Mouse (Mus musculus) heart, adult 2 months (tissue): ENCODE measurements around the gene Kdm7a.

Experiments used
- CTCF ChIP-seq: fragments of 200-600 bp; IDR thresholded peaks from 2 replicates; pipeline ENCODE4 v1.8.1; 2022; ENCODE audit warnings: antibody characterized with exemption, mild to moderate bottlenecking, moderate library complexity
- EP300 ChIP-seq: fragments of 200-500 bp; IDR thresholded peaks from 2 replicates; pipeline ENCODE4 v1.6.1; 2011; ENCODE audit warnings: low read depth, low read length, control low read depth; ENCODE audit not compliant: insufficient read depth
- POLR2A ChIP-seq: fragments of 200-500 bp; IDR thresholded peaks from 2 replicates; pipeline ENCODE4 v1.6.1; 2011; ENCODE audit warnings: mild to moderate bottlenecking, low read depth, low read length, control low read depth; ENCODE audit not compliant: insufficient read depth

DNA sequence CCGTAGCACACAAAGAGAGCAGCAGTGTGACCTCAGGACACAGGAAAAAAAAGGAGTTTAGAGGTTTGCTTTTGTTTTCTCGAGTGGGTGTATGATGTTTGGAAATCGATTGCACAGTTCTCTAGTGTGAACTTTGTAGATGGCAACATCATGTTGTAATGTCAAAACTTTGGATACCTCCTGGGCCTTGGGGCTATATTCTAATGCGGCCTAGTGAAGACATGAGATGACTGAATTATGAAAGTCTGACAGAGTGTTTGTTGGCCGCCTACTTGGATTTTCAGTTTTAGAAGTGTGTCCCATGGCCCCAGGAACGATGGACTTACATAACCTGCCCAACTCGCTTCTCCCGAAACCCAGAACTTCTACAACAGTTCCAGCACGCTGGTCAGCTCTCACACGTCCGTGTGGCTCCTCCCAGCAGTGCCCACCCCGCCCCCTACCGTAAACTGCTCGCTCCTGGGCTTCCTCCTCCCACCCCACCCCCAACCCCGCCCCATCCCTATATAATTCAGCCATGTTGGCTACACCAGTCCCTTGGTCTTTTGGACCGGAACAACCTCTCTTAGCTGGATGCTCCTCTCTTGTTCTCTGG, 42.7 kb upstream of the Kdm7a start:
- TF ChIP-seq CTCF (no peak), EP300 (no peak), POLR2A (no peak)
